Mouse (Mus musculus) liver, adult 2 months (tissue): ENCODE data around the gene Nrp2. TPM values are rescaled to one million over a fixed set of nuclear protein-coding genes. Genes with fewer than 3 reads are reported as not detected.

Experiments used
- DNase-seq: peaks from one replicate; pipeline ENCODE4 v3.0.0-alpha.2; 2011; ENCODE audit warnings: low read depth, low spot score; ENCODE audit errors: extremely low read depth
- H3K27ac ChIP-seq: fragments of 200-500 bp; replicated peaks from 2 replicates; pipeline ENCODE4 v1.5.1; 2012; ENCODE audit warnings: low read depth, mild to moderate bottlenecking, control low read depth, inconsistent platforms, low read length; ENCODE audit not compliant: insufficient read depth
- H3K27me3 ChIP-seq: fragments of 200-500 bp; 2 replicates; pipeline ENCODE4 v1.6.1; 2012; ENCODE audit warnings: mild to moderate bottlenecking, moderate library complexity, low read length, inconsistent platforms; ENCODE audit not compliant: control insufficient read depth, insufficient read depth
- H3K36me3 ChIP-seq: fragments of 200-500 bp; 2 replicates; pipeline ENCODE4 v1.6.1; 2012; ENCODE audit warnings: low read length, inconsistent platforms; ENCODE audit not compliant: control insufficient read depth, insufficient read depth
- H3K4me1 ChIP-seq: fragments of 200-500 bp; 2 replicates; pipeline ENCODE4 v1.6.1; 2011; ENCODE audit warnings: low read length; ENCODE audit not compliant: control insufficient read depth, insufficient read depth
- H3K4me3 ChIP-seq: fragments of 200-500 bp; 2 replicates; pipeline ENCODE4 v1.5.1; 2011; ENCODE audit warnings: low read depth, mild to moderate bottlenecking, control low read depth, low read length, moderate library complexity; ENCODE audit not compliant: insufficient read depth
- H3K79me2 ChIP-seq: fragments of 200-500 bp; 2 replicates; pipeline ENCODE4 v1.6.1; 2012; ENCODE audit warnings: inconsistent platforms, mild to moderate bottlenecking, low read length, moderate library complexity; ENCODE audit not compliant: control insufficient read depth, insufficient read depth
- H3K9ac ChIP-seq: fragments of 200-500 bp; 2 replicates; pipeline ENCODE4 v1.6.1; 2012; ENCODE audit warnings: low read depth, mild to moderate bottlenecking, control low read depth, inconsistent platforms, low read length
- CTCF ChIP-seq: fragments of 200-500 bp; IDR thresholded peaks from 2 replicates; pipeline ENCODE4 v1.5.1; 2011; ENCODE audit warnings: low read depth, low read length, control low read depth
- POLR2A ChIP-seq: fragments of 200-500 bp; IDR thresholded peaks from 2 replicates; pipeline ENCODE4 v1.6.1; 2011; ENCODE audit warnings: low read length, control low read depth; ENCODE audit not compliant: insufficient read depth; ENCODE audit errors: extremely low read depth
- WGBS: fragments of 180-500 bp; shearing (Covaris S2); methylation state at CpG from one replicate; pipeline ENCODE4 v1.1.7; 2018; 5-methylcytosine and 5-hydroxymethylcytosine counted together
- polyA plus RNA-seq: library from polyadenylated mRNA; depleted of rRNA; stranded (reverse); fragments of >200 nt; gene quantifications from 2 replicates; pipeline ENCODE4 v1.2.3, GENCODE M21; 2012; rRNA removed
- total RNA-seq: library from RNA; depleted of rRNA; stranded (reverse); fragments of >200 nt; gene quantifications from 2 replicates; pipeline ENCODE4 v1.2.3, GENCODE M21; 2014; rRNA removed

The Nrp2 gene
- total RNA-seq = 8.3 and 11.4 TPM in 2 replicates
- 3.2 and 3.3 TPM in 2 replicates for polyA plus RNA-seq

- Histone ChIP-seq H3K4me3 (peak within 1 kb of the TSS; percentile 71), H3K27ac (peak within 1 kb of the TSS; percentile 37), H3K4me1 (peaks cover 15% of the 10 kb centered on the region), H3K79me2 (no peaks in the 10 kb centered on the region), H3K9ac (peak within 1 kb of the TSS; percentile 84), H3K36me3 (no peaks in the 10 kb centered on the region), H3K27me3 (0 out of 2 replicates have a peak, but pooled peaks cover 2% of the 10 kb centered on the region)
- WGBS = 1% methylated on average over 76 of the region's 76 CpGs
- TF ChIP-seq POLR2A = peak; percentile 17; the same call in 1 of the 2 replicates
- no peak for TF ChIP-seq CTCF
- DNase-seq = peak; percentile 61
Observed at GRCm38 (mm10) chr1:62703158-62704116, at the start of gene Nrp2. Gene Nrp2 (plus strand): TSS chr1:62703285.

GRCm38 (mm10) chr1:62654436-62654835, 48.6 kb upstream of the Nrp2 start:
- no peak overlapping the region for H3K27ac ChIP-seq
- no peak for DNase-seq
- TF ChIP-seq POLR2A (no peak), CTCF (no peak)
- H3K4me3 ChIP-seq = no peak overlapping the region
- no peaks in the 10 kb centered on the region for H3K4me1 ChIP-seq
- no peaks in the 10 kb centered on the region for H3K36me3 ChIP-seq
- H3K79me2 ChIP-seq = no peaks in the 10 kb centered on the region
- no peak overlapping the region for H3K9ac ChIP-seq
- no peaks in the 10 kb centered on the region for H3K27me3 ChIP-seq
- WGBS = 83% methylated on average over 6 of the region's 6 CpGs

- no peaks in the 10 kb centered on the region for H3K27me3 ChIP-seq
- no peaks in the 10 kb centered on the region for H3K36me3 ChIP-seq
- 65% methylated on average over 8 of the region's 8 CpGs for WGBS
- peak; percentile 6 for DNase-seq
- H3K79me2 ChIP-seq = no peaks in the 10 kb centered on the region
- no peak overlapping the region; the same call in 1 of the 2 replicates for H3K27ac ChIP-seq
- H3K4me1 ChIP-seq = no peaks in the 10 kb centered on the region
- H3K9ac ChIP-seq = no peak overlapping the region
- no peak overlapping the region for H3K4me3 ChIP-seq
- TF ChIP-seq CTCF = no peak
- no peak for TF ChIP-seq POLR2A
Observed at GRCm38 (mm10) chr1:62664960-62665645, 38.0 kb upstream of the Nrp2 start.

GRCm38 (mm10) chr1:62665771-62666730, 37.0 kb upstream of the Nrp2 start:
- Histone ChIP-seq H3K79me2 (no peaks in the 10 kb centered on the region), H3K36me3 (no peaks in the 10 kb centered on the region), H3K4me1 (no peaks in the 10 kb centered on the region), H3K27me3 (no peaks in the 10 kb centered on the region), H3K9ac (no peak overlapping the region), H3K4me3 (no peak overlapping the region), H3K27ac (no peak overlapping the region)
- TF ChIP-seq POLR2A (no peak), CTCF (no peak)
- DNase-seq = no peak
- WGBS = 84% methylated on average over 5 of the region's 5 CpGs

- Histone ChIP-seq H3K9ac (no peak overlapping the region), H3K27me3 (no peaks in the 10 kb centered on the region), H3K79me2 (no peaks in the 10 kb centered on the region), H3K27ac (no peak overlapping the region), H3K36me3 (no peaks in the 10 kb centered on the region), H3K4me3 (no peak overlapping the region), H3K4me1 (no peaks in the 10 kb centered on the region)
- TF ChIP-seq CTCF = no peak
- TF ChIP-seq POLR2A = no peak
- WGBS = 75% methylated on average over 5 of the region's 5 CpGs
- no peak for DNase-seq
Observed at GRCm38 (mm10) chr1:62666780-62667179, 36.3 kb upstream of the Nrp2 start.
